Mouse (Mus musculus) heart, adult 2 months (tissue): ENCODE data around the gene Mthfr. TPM values are rescaled to one million over a fixed set of nuclear protein-coding genes. Genes with fewer than 3 reads are reported as not detected.
"Not testable (repeated sequence)": the region's sequence is repeated elsewhere in the genome, so short reads cannot be mapped to it uniquely, and the experiment has no call there.

Source experiments
- DNase-seq, 2 experiments: peaks; one replicate each; pipeline ENCODE4 v3.0.0; 2021
- H3K27ac ChIP-seq: fragments of 200-600 bp; 2 replicates; pipeline ENCODE4 v1.8.1; 2022
- H3K27me3 ChIP-seq: fragments of 200-500 bp; 2 replicates; pipeline ENCODE4 v1.6.1; 2012; ENCODE audit warnings: mild to moderate bottlenecking, low read length, inconsistent platforms, mixed read lengths; ENCODE audit not compliant: control insufficient read depth, insufficient read depth
- H3K36me3 ChIP-seq: fragments of 200-500 bp; 2 replicates; pipeline ENCODE4 v1.6.1; 2012; ENCODE audit warnings: low read length, inconsistent platforms; ENCODE audit not compliant: control insufficient read depth, insufficient read depth
- H3K4me1 ChIP-seq: fragments of 200-500 bp; 2 replicates; pipeline ENCODE4 v1.6.1; 2011; ENCODE audit warnings: low read length; ENCODE audit not compliant: control insufficient read depth, insufficient read depth
- H3K4me3 ChIP-seq: fragments of 200-600 bp; 2 replicates; pipeline ENCODE4 v1.8.1; 2022
- H3K79me2 ChIP-seq: fragments of 200-500 bp; replicated peaks from 2 replicates; pipeline ENCODE4 v1.6.1; 2012; ENCODE audit warnings: mild to moderate bottlenecking, inconsistent platforms, low read length, moderate library complexity, mixed read lengths; ENCODE audit not compliant: control insufficient read depth, insufficient read depth
- H3K9ac ChIP-seq: fragments of 200-500 bp; 2 replicates; pipeline ENCODE4 v1.6.1; 2012; ENCODE audit warnings: low read depth, mild to moderate bottlenecking, control low read depth, inconsistent platforms, low read length, mixed read lengths
- CTCF ChIP-seq: fragments of 200-600 bp; IDR thresholded peaks from 2 replicates; pipeline ENCODE4 v1.8.1; 2022; ENCODE audit warnings: antibody characterized with exemption, mild to moderate bottlenecking, moderate library complexity
- EP300 ChIP-seq: fragments of 200-500 bp; IDR thresholded peaks from 2 replicates; pipeline ENCODE4 v1.6.1; 2011; ENCODE audit warnings: low read depth, low read length, control low read depth; ENCODE audit not compliant: insufficient read depth
- POLR2A ChIP-seq: fragments of 200-500 bp; IDR thresholded peaks from 2 replicates; pipeline ENCODE4 v1.6.1; 2011; ENCODE audit warnings: mild to moderate bottlenecking, low read depth, low read length, control low read depth; ENCODE audit not compliant: insufficient read depth
- WGBS: fragments of 180-500 bp; shearing (Covaris S2); methylation state at CpG from one replicate; pipeline ENCODE4 v1.1.7; 2018; 5-methylcytosine and 5-hydroxymethylcytosine counted together
- intact Hi-C: fragments of 180-260 bp; cut with DNase I; formaldehyde crosslinking; loops from one replicate; pipeline ENCODE4 v1.15.1; 2025
- polyA plus RNA-seq: library from polyadenylated mRNA; depleted of rRNA; stranded (reverse); fragments of >200 nt; gene quantifications from 2 replicates; pipeline ENCODE4 v1.2.3, GENCODE M21; 2012
- total RNA-seq, 2 experiments: library from RNA; stranded (reverse); gene quantifications; 2 replicates each; pipeline ENCODE4 v1.2.3; 2021

The Mthfr gene
- total and polyA plus RNA-seq, 3 experiments, result 8.2 to 15.7 (median 11.0) TPM

GRCm38 (mm10) chr4:148040933-148041610, 2.2 kb downstream of the Mthfr start:
- peak overlapping the region; percentile 91 for H3K27ac ChIP-seq
- H3K4me1 ChIP-seq, result peaks cover 18% of the 10 kb centered on the region
- TF ChIP-seq CTCF, result no peak
- TF ChIP-seq POLR2A, result peak; percentile 72
- no peaks in the 10 kb centered on the region for H3K27me3 ChIP-seq
- peak; percentile 81 to 87 for DNase-seq
- intact Hi-C loops, result loop anchor here (5.0 kb wide), 1 partner anchor 111 kb away; the partner anchor contains the start of gene Fbxo6
- 3% methylated on average over 19 of the region's 19 CpGs for WGBS
- no peaks in the 10 kb centered on the region for H3K36me3 ChIP-seq
- peak overlapping the region; percentile 52 for H3K4me3 ChIP-seq
- H3K79me2 ChIP-seq, result no peaks in the 10 kb centered on the region
- peak overlapping the region; percentile 65 for H3K9ac ChIP-seq

- Histone ChIP-seq H3K27me3 (no peaks in the 10 kb centered on the region), H3K9ac (peak overlapping the region; percentile 65), H3K4me1 (peaks cover 18% of the 10 kb centered on the region), H3K36me3 (no peaks in the 10 kb centered on the region), H3K79me2 (no peaks in the 10 kb centered on the region), H3K27ac (peak overlapping the region; percentile 91), H3K4me3 (peak overlapping the region; percentile 52)
- TF ChIP-seq POLR2A (peak; percentile 37; the same call in 1 of the 2 replicates), EP300 (0 out of 2 replicates have a peak, but pooled peaks have one; percentile 16), CTCF (no peak)
- intact Hi-C loops, result loop anchor here (5.0 kb wide), 1 partner anchor 111 kb away; the partner anchor contains the start of gene Fbxo6
- WGBS, result 2% methylated on average over 16 of the region's 16 CpGs
- peak; percentile 64 to 73 for DNase-seq
Measured at GRCm38 (mm10) chr4:148041611-148042191, 2.8 kb downstream of the Mthfr start.

- peak overlapping the region; percentile 91 for H3K27ac ChIP-seq
- intact Hi-C loops, result loop anchor here (5.0 kb wide), 1 partner anchor 109 kb away; the partner anchor contains the start of gene Fbxo6
- 79% methylated on average over 7 of the region's 8 CpGs for WGBS
- H3K27me3 ChIP-seq, H3K79me2 ChIP-seq, DNase-seq, H3K36me3 ChIP-seq, H3K4me3 ChIP-seq, H3K9ac ChIP-seq: not testable (repeated sequence)
- H3K4me1 ChIP-seq, result peaks cover 15% of the 10 kb centered on the region
Measured at GRCm38 (mm10) chr4:148043327-148043726, 4.5 kb downstream of the Mthfr start.

GRCm38 (mm10) chr4:148044113-148044512, 5.2 kb downstream of the Mthfr start:
- H3K9ac ChIP-seq, result no peak overlapping the region
- WGBS, result 95% methylated on average over 2 of the region's 2 CpGs

GRCm38 (mm10) chr4:148046450-148047031, 7.7 kb downstream of the Mthfr start:
- no peaks in the 10 kb centered on the region for H3K79me2 ChIP-seq
- 62% methylated on average over 4 of the region's 4 CpGs for WGBS
- H3K4me3 ChIP-seq, result no peak overlapping the region
- intact Hi-C loops, result no loop called here
- H3K36me3 ChIP-seq, result no peaks in the 10 kb centered on the region
- no peak overlapping the region for H3K27ac ChIP-seq
- H3K9ac ChIP-seq, result no peak overlapping the region
- TF ChIP-seq CTCF, result no peak
- TF ChIP-seq EP300, result no peak
- TF ChIP-seq POLR2A, result no peak
- peaks cover 3% of the 10 kb centered on the region for H3K4me1 ChIP-seq
- no peaks in the 10 kb centered on the region for H3K27me3 ChIP-seq
- DNase-seq, result no peak

More at GRCm38 (mm10) chr4:148044113-148044512, 5.2 kb downstream of the Mthfr start:
- no peaks in the 10 kb centered on the region for H3K27me3 ChIP-seq
- H3K27ac ChIP-seq, result no peak overlapping the region
- intact Hi-C loops, result loop anchor here (5.0 kb wide), 1 partner anchor 108 kb away; the partner anchor contains the start of gene Fbxo6
- no peaks in the 10 kb centered on the region for H3K79me2 ChIP-seq
- H3K4me1 ChIP-seq, result peaks cover 15% of the 10 kb centered on the region
- TF ChIP-seq EP300 (no peak), CTCF (no peak), POLR2A (no peak)
- no peaks in the 10 kb centered on the region for H3K36me3 ChIP-seq
- no peak overlapping the region for H3K4me3 ChIP-seq
- DNase-seq, result no peak

GRCm38 (mm10) chr4:148050396-148050914, 11.6 kb downstream of the Mthfr start:
- H3K27ac ChIP-seq, H3K27me3 ChIP-seq, H3K4me3 ChIP-seq, DNase-seq, intact Hi-C loops, H3K36me3 ChIP-seq, H3K9ac ChIP-seq, H3K79me2 ChIP-seq, H3K4me1 ChIP-seq: not testable (repeated sequence)
- 93% methylated on average over 3 of the region's 3 CpGs for WGBS
